Mouse (Mus musculus) liver, embryonic 16.5 days (tissue): ENCODE data around the gene Sema3e. TPM values are rescaled to one million over a fixed set of nuclear protein-coding genes. Genes with fewer than 3 reads are reported as not detected.
A peak's percentile ranks its signal among the peaks of the same experiment; 100 is the strongest.

Experiments used
- ATAC-seq: fragments of 200-750 bp; cut with Nextera tagmentation; 2 replicates; pipeline ENCODE4 v1.8.0; 2017; ENCODE audit warnings: low read depth, mild to moderate bottlenecking, moderate number of reproducible peaks, moderate library complexity
- H3K27ac ChIP-seq: fragments of 300-500 bp; sonication (generic); 2 replicates; pipeline ENCODE4 v1.5.1; 2014; ENCODE audit warnings: mild to moderate bottlenecking, low read length
- H3K27me3 ChIP-seq: fragments of 300-500 bp; sonication (generic); 2 replicates; pipeline ENCODE4 v1.6.1; 2014; ENCODE audit warnings: low read depth, low read length, mixed read lengths; ENCODE audit not compliant: control insufficient read depth, insufficient read depth
- H3K36me3 ChIP-seq: fragments of 300-500 bp; sonication (generic); 2 replicates; pipeline ENCODE4 v1.6.1; 2014; ENCODE audit warnings: mild to moderate bottlenecking; ENCODE audit not compliant: control insufficient read depth, insufficient read depth
- H3K4me1 ChIP-seq: fragments of 300-500 bp; sonication (generic); 2 replicates; pipeline ENCODE4 v1.6.1; 2014; ENCODE audit warnings: low read depth, low read length, mixed read lengths; ENCODE audit not compliant: control insufficient read depth
- H3K4me2 ChIP-seq: fragments of 300-500 bp; sonication (generic); 2 replicates; pipeline ENCODE4 v1.6.1; 2014; ENCODE audit warnings: low read depth, low read length, mixed read lengths
- H3K4me3 ChIP-seq: fragments of 300-500 bp; sonication (generic); 2 replicates; pipeline ENCODE4 v1.5.1; 2014; ENCODE audit warnings: low read depth, mild to moderate bottlenecking, low read length
- H3K9ac ChIP-seq: fragments of 300-500 bp; sonication (generic); 2 replicates; pipeline ENCODE4 v1.6.1; 2014; ENCODE audit warnings: low read depth, low read length
- H3K9me3 ChIP-seq: fragments of 300-500 bp; sonication (generic); replicated peaks from 2 replicates; pipeline ENCODE4 v1.6.1; 2016; ENCODE audit warnings: low read length; ENCODE audit not compliant: control insufficient read depth
- WGBS: fragments of 180-500 bp; shearing (Covaris S2); extraction: QIAGEN DNeasy Blood & Tissue Kit; methylation state at CpG from one replicate; pipeline ENCODE4 v1.1.7; 2014; ENCODE audit not compliant: insufficient replicate concordance; 5-methylcytosine and 5-hydroxymethylcytosine counted together
- polyA plus RNA-seq: library from polyadenylated mRNA; unstranded; fragments of >200 nt; fragmentation: Nextera tagmentation; extraction: Ambion mirVana; gene quantifications from 2 replicates; pipeline ENCODE4 v1.2.1, GENCODE M21; 2015

Sema3e gene
- 0.05 and 0.08 TPM in 2 replicates for polyA plus RNA-seq

- ATAC-seq: no peak
- H3K27me3 ChIP-seq: peaks cover 9% of the 10 kb centered on the region
- H3K36me3 ChIP-seq: no peaks in the 10 kb centered on the region
- H3K9me3 ChIP-seq: no peaks in the 10 kb centered on the region
- H3K4me3 ChIP-seq: peak within 1 kb of the TSS; percentile 24; the same call in 1 of the 2 replicates
- H3K9ac ChIP-seq: no peak within 1 kb of the TSS
- H3K27ac ChIP-seq: no peak within 1 kb of the TSS
- 2% methylated on average over 47 of the region's 47 CpGs for WGBS
- no peaks in the 10 kb centered on the region for H3K4me1 ChIP-seq
- H3K4me2 ChIP-seq: peak within 1 kb of the TSS; percentile 44
These were observed at the start of gene Sema3e for GRCm38 (mm10) chr5:14025205-14026124. Gene Sema3e (plus strand): TSS chr5:14025276.

GRCm38 (mm10) chr5:13977576-13977975 is 47.5 kb upstream of the Sema3e start:
- H3K9ac ChIP-seq: no peak overlapping the region
- ATAC-seq: no peak
- H3K4me3 ChIP-seq: no peak overlapping the region
- H3K27me3 ChIP-seq: no peaks in the 10 kb centered on the region
- WGBS: 51% methylated on average over 3 of the region's 3 CpGs
- H3K9me3 ChIP-seq: no peaks in the 10 kb centered on the region
- no peaks in the 10 kb centered on the region for H3K36me3 ChIP-seq
- no peak overlapping the region for H3K4me2 ChIP-seq
- no peak overlapping the region for H3K27ac ChIP-seq
- H3K4me1 ChIP-seq: no peaks in the 10 kb centered on the region

- no peak overlapping the region for H3K4me2 ChIP-seq
- no peak for ATAC-seq
- H3K4me1 ChIP-seq: no peaks in the 10 kb centered on the region
- no peaks in the 10 kb centered on the region for H3K9me3 ChIP-seq
- H3K4me3 ChIP-seq: no peak overlapping the region
- whole genome bisulfite sequencing: 47% methylated on average over 4 of the region's 4 CpGs
- H3K9ac ChIP-seq: no peak overlapping the region
- H3K36me3 ChIP-seq: no peaks in the 10 kb centered on the region
- no peaks in the 10 kb centered on the region for H3K27me3 ChIP-seq
- H3K27ac ChIP-seq: no peak overlapping the region
These were observed 45.9 kb upstream of the Sema3e start for GRCm38 (mm10) chr5:13979156-13979555.

- H3K9me3 ChIP-seq: no peaks in the 10 kb centered on the region
- H3K4me1 ChIP-seq: no peaks in the 10 kb centered on the region
- no peak overlapping the region for H3K4me3 ChIP-seq
- WGBS: 51% methylated on average over 7 of the region's 7 CpGs
- no peaks in the 10 kb centered on the region for H3K36me3 ChIP-seq
- H3K4me2 ChIP-seq: no peak overlapping the region
- ATAC-seq: no peak
- no peaks in the 10 kb centered on the region for H3K27me3 ChIP-seq
- H3K9ac ChIP-seq: no peak overlapping the region
- no peak overlapping the region for H3K27ac ChIP-seq
These were observed 42.5 kb upstream of the Sema3e start for GRCm38 (mm10) chr5:13982417-13983054.

GRCm38 (mm10) chr5:13983608-13984007 is 41.5 kb upstream of the Sema3e start:
- Histone ChIP-seq H3K4me1 (no peaks in the 10 kb centered on the region), H3K27ac (no peak overlapping the region), H3K4me2 (no peak overlapping the region), H3K9ac (no peak overlapping the region), H3K9me3 (no peaks in the 10 kb centered on the region), H3K36me3 (no peaks in the 10 kb centered on the region), H3K4me3 (no peak overlapping the region), H3K27me3 (no peaks in the 10 kb centered on the region)
- WGBS: 26% methylated on average over 4 of the region's 4 CpGs
- ATAC-seq: no peak

GRCm38 (mm10) chr5:13985669-13986068 is 39.4 kb upstream of the Sema3e start:
- Histone ChIP-seq H3K9me3 (no peaks in the 10 kb centered on the region), H3K36me3 (no peaks in the 10 kb centered on the region), H3K27me3 (no peaks in the 10 kb centered on the region), H3K4me2 (no peak overlapping the region), H3K27ac (no peak overlapping the region), H3K9ac (no peak overlapping the region), H3K4me1 (no peaks in the 10 kb centered on the region), H3K4me3 (no peak overlapping the region)
- 30% methylated on average over 3 of the region's 3 CpGs for WGBS
- no peak for ATAC-seq

GRCm38 (mm10) chr5:13987123-13987522 is 38.0 kb upstream of the Sema3e start:
- Histone ChIP-seq H3K36me3 (no peaks in the 10 kb centered on the region), H3K4me1 (no peaks in the 10 kb centered on the region), H3K4me2 (no peak overlapping the region), H3K27ac (no peak overlapping the region), H3K9ac (no peak overlapping the region), H3K4me3 (no peak overlapping the region), H3K27me3 (no peaks in the 10 kb centered on the region), H3K9me3 (no peaks in the 10 kb centered on the region)
- no peak for ATAC-seq
- WGBS: 23% methylated on average over 1 of the region's 1 CpGs

GRCm38 (mm10) chr5:13988023-13988422 is 37.1 kb upstream of the Sema3e start:
- no peak overlapping the region for H3K9ac ChIP-seq
- WGBS: 37% methylated on average over 2 of the region's 2 CpGs
- no peak for ATAC-seq

More at GRCm38 (mm10) chr5:13988023-13988422, 37.1 kb upstream of the Sema3e start:
- Histone ChIP-seq H3K27ac (no peak overlapping the region), H3K4me3 (no peak overlapping the region), H3K27me3 (no peaks in the 10 kb centered on the region), H3K4me1 (no peaks in the 10 kb centered on the region), H3K9me3 (no peaks in the 10 kb centered on the region), H3K4me2 (no peak overlapping the region), H3K36me3 (no peaks in the 10 kb centered on the region)
